ENCODE assay signal across 8 mouse cellular contexts in genomic region chr3:30650062-30650841, GRCm38 (mm10). TPM values are rescaled to one million over a fixed set of nuclear protein-coding genes. Genes with fewer than 3 reads are reported as not detected.
DNase-seq lines count a peak whose midpoint lies in the region; ATAC-seq and TF ChIP-seq lines count a peak whose summit lies in the region.

No protein-coding gene starts in this region.

- peak; percentile 23 for TF ChIP-seq CTCF in heart, adult 2 months (IDR thresholded peaks at IDR 0.05)

- H3K4me1 ChIP-seq in heart, adult 2 months (ENCODE audit: control insufficient read depth, insufficient read depth, low read length): no peaks in the 10 kb centered on the region; the same call in 1 of the 2 replicates
- peaks cover 3% of the 10 kb centered on the region; the same call in 1 of the 2 replicates for H3K4me1 ChIP-seq in embryonic facial prominence, embryonic 12.5 days
- H3K4me1 ChIP-seq in liver, embryonic 13.5 days (replicated peaks): peaks cover 6% of the 10 kb centered on the region; the same call in 1 of the 2 replicates
- H3K4me1 ChIP-seq in neural tube, embryonic 11.5 days (ENCODE audit: control insufficient read depth, insufficient read depth, low read length): 0 out of 2 replicates have a peak, but pooled peaks cover 8% of the 10 kb centered on the region

- DNase-seq in heart, adult 2 months: peak in 1 of 2 experiments; percentile 4
- DNase-seq in heart, adult 8-10 months (ENCODE audit: low spot score): no peak
- peak; percentile 55 for DNase-seq in ES-CJ7 (ENCODE audit: low read depth, low spot score)
- DNase-seq in induced T-regulatory cell, adult 2 months (ENCODE audit: low read depth): peak; percentile 21
- DNase-seq in liver, embryonic 13.5 days: no peak
- peak; percentile 28 for DNase-seq in neural tube, embryonic 11.5 days (ENCODE audit: low spot score)
- no peak for DNase-seq in spleen, postnatal 4 days (ENCODE audit: low spot score in 2 of 2)

- H3K4me2 ChIP-seq in embryonic facial prominence, embryonic 12.5 days (replicated peaks): peak overlapping the region; percentile 77
- H3K4me2 ChIP-seq in liver, embryonic 13.5 days: peak overlapping the region; percentile 48
- peak overlapping the region; percentile 67 for H3K4me2 ChIP-seq in neural tube, embryonic 11.5 days (ENCODE audit: low read depth)

- peaks cover 7% of the 10 kb centered on the region for H3K27me3 ChIP-seq in heart, adult 2 months (ENCODE audit: control insufficient read depth, insufficient read depth, low read length)
- peaks cover 23% of the 10 kb centered on the region; the same call in 1 of the 2 replicates for H3K27me3 ChIP-seq in embryonic facial prominence, embryonic 12.5 days
- H3K27me3 ChIP-seq in liver, embryonic 13.5 days: peaks cover 50% of the 10 kb centered on the region
- H3K27me3 ChIP-seq in neural tube, embryonic 11.5 days (ENCODE audit: control insufficient read depth, insufficient read depth, low read length): peaks cover 18% of the 10 kb centered on the region

- no peaks in the 10 kb centered on the region for H3K79me2 ChIP-seq in heart, adult 2 months (replicated peaks; ENCODE audit: control insufficient read depth, insufficient read depth, low read length)

- no peaks in the 10 kb centered on the region for H3K9me3 ChIP-seq in embryonic facial prominence, embryonic 12.5 days
- H3K9me3 ChIP-seq in liver, embryonic 13.5 days (replicated peaks): no peaks in the 10 kb centered on the region
- H3K9me3 ChIP-seq in neural tube, embryonic 11.5 days (ENCODE audit: control insufficient read depth, low read length): no peaks in the 10 kb centered on the region

- no peaks in the 10 kb centered on the region for H3K36me3 ChIP-seq in heart, adult 2 months (ENCODE audit: control insufficient read depth, insufficient read depth, low read length)
- no peaks in the 10 kb centered on the region for H3K36me3 ChIP-seq in embryonic facial prominence, embryonic 12.5 days
- no peaks in the 10 kb centered on the region for H3K36me3 ChIP-seq in liver, embryonic 13.5 days
- H3K36me3 ChIP-seq in neural tube, embryonic 11.5 days (ENCODE audit: control insufficient read depth, insufficient read depth, low read length): no peaks in the 10 kb centered on the region

- intact Hi-C loops in heart, adult 2 months (cut with DNase I): no loop called here

- H3K4me3 ChIP-seq in heart, adult 2 months: no peak overlapping the region
- peak overlapping the region; percentile 31 for H3K4me3 ChIP-seq in embryonic facial prominence, embryonic 12.5 days
- peak overlapping the region; percentile 25 for H3K4me3 ChIP-seq in liver, embryonic 13.5 days (replicated peaks)
- H3K4me3 ChIP-seq in neural tube, embryonic 11.5 days (ENCODE audit: low read depth, low read length): peak overlapping the region; percentile 33

- no peak for TF ChIP-seq POLR2A in heart, adult 2 months (IDR thresholded peaks at IDR 0.05; ENCODE audit: insufficient read depth, low read depth, low read length)

- H3K9ac ChIP-seq in heart, adult 2 months (ENCODE audit: low read depth, low read length): no peak overlapping the region
- H3K9ac ChIP-seq in embryonic facial prominence, embryonic 12.5 days: 0 out of 2 replicates have a peak overlapping the region, but pooled peaks have one; percentile 2
- H3K9ac ChIP-seq in liver, embryonic 13.5 days: no peak overlapping the region
- H3K9ac ChIP-seq in neural tube, embryonic 11.5 days (ENCODE audit: low read length): no peak overlapping the region

- no peak overlapping the region for H3K27ac ChIP-seq in heart, adult 2 months
- no peak overlapping the region for H3K27ac ChIP-seq in embryonic facial prominence, embryonic 12.5 days
- no peak overlapping the region for H3K27ac ChIP-seq in liver, embryonic 13.5 days
- no peak overlapping the region for H3K27ac ChIP-seq in neural tube, embryonic 11.5 days (ENCODE audit: low read depth, low read length)

- TF ChIP-seq EP300 in heart, adult 2 months (IDR thresholded peaks at IDR 0.05; ENCODE audit: insufficient read depth, low read depth, low read length): no peak

- 1% methylated on average over 41 of the region's 41 CpGs for WGBS in heart, adult 2 months
- under 1% methylated on average over 41 of the region's 41 CpGs for WGBS in embryonic facial prominence, embryonic 12.5 days
- under 1% methylated on average over 41 of the region's 41 CpGs for WGBS in liver, embryonic 13.5 days (ENCODE audit: insufficient replicate concordance)
- 2% methylated on average over 41 of the region's 41 CpGs for WGBS in neural tube, embryonic 11.5 days

- ATAC-seq in embryonic facial prominence, embryonic 12.5 days (ENCODE audit: insufficient number of reproducible peaks, insufficient read depth, low FRiP score, low TSS enrichment): 0 out of 2 replicates have a peak, but pooled peaks have one; percentile 33
- no peak for ATAC-seq in liver, embryonic 13.5 days (ENCODE audit: low read depth)
- 0 out of 2 replicates have a peak, but pooled peaks have one; percentile 29 for ATAC-seq in neural tube, embryonic 11.5 days (ENCODE audit: insufficient read depth, low FRiP score, low TSS enrichment)

RNA-seq across cellular contexts. Expression of gene Lrrc34, which starts 2.6 kb away (rescaled TPM):
- total RNA-seq in heart, adult 2 months (2021): not detected
- polyA plus RNA-seq in heart, adult 2 months (2012; rRNA removed): 0.06 TPM in 1 of 2 replicates, not detected in the other
- total RNA-seq in heart, adult 8-10 months (2022): not detected
- 1.4 and 2.0 TPM in 2 replicates for polyA plus RNA-seq in embryonic facial prominence, embryonic 12.5 days (2016; fragmentation: Nextera tagmentation; extraction: Ambion mirVana)
- polyA plus RNA-seq in liver, embryonic 13.5 days (2015; fragmentation: Nextera tagmentation; extraction: Ambion mirVana): 0.13 and 0.16 TPM in 2 replicates
- 1.2 and 1.6 TPM in 2 replicates for polyA plus RNA-seq in neural tube, embryonic 11.5 days (2014; fragmentation: Nextera tagmentation; extraction: Ambion mirVana)

RNA-seq across cellular contexts. Expression of gene Lrriq4, which starts 5.9 kb away (rescaled TPM):
- not detected for total RNA-seq in heart, adult 2 months (2021)
- not detected in 2 replicates for polyA plus RNA-seq in heart, adult 2 months (2012; rRNA removed)
- total RNA-seq in heart, adult 8-10 months (2022): not detected
- polyA plus RNA-seq in embryonic facial prominence, embryonic 12.5 days (2016; fragmentation: Nextera tagmentation; extraction: Ambion mirVana): not detected in 2 replicates
- polyA plus RNA-seq in liver, embryonic 13.5 days (2015; fragmentation: Nextera tagmentation; extraction: Ambion mirVana): not detected in 2 replicates
- polyA plus RNA-seq in neural tube, embryonic 11.5 days (2014; fragmentation: Nextera tagmentation; extraction: Ambion mirVana): 0.16 TPM in 1 of 2 replicates, not detected in the other

RNA-seq across cellular contexts. Expression of gene Mynn, which starts 48.4 kb away (rescaled TPM):
- 10 to 100 TPM; 13.2 to 13.4 TPM for total RNA-seq in heart, adult 2 months (2021)
- 7.3 and 10.0 TPM in 2 replicates for polyA plus RNA-seq in heart, adult 2 months (2012; rRNA removed)
- 10 to 100 TPM; 10.1 to 13.4 (median 11.9) TPM for total RNA-seq in heart, adult 8-10 months (2022)
- 35.9 and 37.5 TPM in 2 replicates for polyA plus RNA-seq in embryonic facial prominence, embryonic 12.5 days (2016; fragmentation: Nextera tagmentation; extraction: Ambion mirVana)
- polyA plus RNA-seq in liver, embryonic 13.5 days (2015; fragmentation: Nextera tagmentation; extraction: Ambion mirVana): 13.8 and 15.5 TPM in 2 replicates
- 41.9 and 44.6 TPM in 2 replicates for polyA plus RNA-seq in neural tube, embryonic 11.5 days (2014; fragmentation: Nextera tagmentation; extraction: Ambion mirVana)

RNA-seq across cellular contexts. Expression of gene Lrrc31, which starts 49.4 kb away (rescaled TPM):
- under 1 TPM; 0.11 to 0.18 TPM for total RNA-seq in heart, adult 2 months (2021)
- polyA plus RNA-seq in heart, adult 2 months (2012; rRNA removed): 0.23 TPM in 2 replicates
- total RNA-seq in heart, adult 8-10 months (2022): under 1 TPM in 2 of 4 experiments, not detected in 2; 0.19 to 0.47 TPM
- not detected in 2 replicates for polyA plus RNA-seq in embryonic facial prominence, embryonic 12.5 days (2016; fragmentation: Nextera tagmentation; extraction: Ambion mirVana)
- not detected in 2 replicates for polyA plus RNA-seq in liver, embryonic 13.5 days (2015; fragmentation: Nextera tagmentation; extraction: Ambion mirVana)
- not detected in 2 replicates for polyA plus RNA-seq in neural tube, embryonic 11.5 days (2014; fragmentation: Nextera tagmentation; extraction: Ambion mirVana)

RNA-seq across cellular contexts. Expression of gene Actrt3, which starts 50.5 kb away (rescaled TPM):
- total RNA-seq in heart, adult 2 months (2021): not detected
- polyA plus RNA-seq in heart, adult 2 months (2012; rRNA removed): not detected in 2 replicates
- not detected for total RNA-seq in heart, adult 8-10 months (2022)
- polyA plus RNA-seq in embryonic facial prominence, embryonic 12.5 days (2016; fragmentation: Nextera tagmentation; extraction: Ambion mirVana): 0.11 TPM in 1 of 2 replicates, not detected in the other
- not detected in 2 replicates for polyA plus RNA-seq in liver, embryonic 13.5 days (2015; fragmentation: Nextera tagmentation; extraction: Ambion mirVana)
- 0.31 and 0.37 TPM in 2 replicates for polyA plus RNA-seq in neural tube, embryonic 11.5 days (2014; fragmentation: Nextera tagmentation; extraction: Ambion mirVana)

Comparison
In these comparisons a context has a peak if more than half of its experiments do, and no peak if none do; other contexts are left out.
1. DNase-seq: peak in ES-CJ7 (single experiment), induced T-regulatory cell, adult 2 months (single experiment) and neural tube, embryonic 11.5 days (single experiment); none in heart, adult 8-10 months (single experiment), liver, embryonic 13.5 days (single experiment) and spleen, postnatal 4 days (0 of 2).
2. Peak in every context shown above with its lines, with median percentiles within 50 percentile points of each other: H3K4me2 ChIP-seq.